Mouse (Mus musculus) megakaryocyte, embryonic 14.5 days (primary cell): ENCODE results near the gene Rabgef1.

Source experiments
- FLI1 ChIP-seq: IDR thresholded peaks from 2 replicates; pipeline ENCODE4 v1.6.1; 2012; ENCODE audit warnings: low read length, inconsistent platforms, mixed read lengths
- GATA1 ChIP-seq: IDR thresholded peaks from 3 replicates; pipeline ENCODE4 v1.6.1; 2012; ENCODE audit warnings: mixed read lengths, low read length, inconsistent platforms, borderline replicate concordance

DNA sequence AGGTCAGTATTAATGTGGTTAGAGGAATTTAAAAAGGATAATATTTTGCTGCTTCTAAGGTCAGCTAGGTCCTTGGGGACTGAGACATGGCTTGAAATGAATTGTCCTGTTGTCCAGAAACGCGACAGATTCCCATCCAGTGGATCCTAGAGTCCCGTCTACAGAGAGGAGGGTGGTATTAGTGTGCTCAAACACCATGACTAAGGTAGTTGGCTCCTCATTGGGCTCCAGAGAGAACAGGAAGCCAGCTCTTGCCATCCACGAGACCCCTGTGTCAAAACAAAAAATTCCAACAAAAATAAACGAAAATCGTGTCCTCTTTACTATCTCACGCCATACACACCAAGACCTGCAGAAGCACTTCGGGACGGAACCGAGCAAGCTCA lies 50.2 kb downstream of the Rabgef1 start:
- TF ChIP-seq GATA1, result no peak
- no peak for TF ChIP-seq FLI1
